Mouse (Mus musculus) neural tube, embryonic 11.5 days (tissue): ENCODE measurements around the gene Fam90a1b. TPM values are rescaled to one million over a fixed set of nuclear protein-coding genes. Genes with fewer than 3 reads are reported as not detected.
"Not testable (repeated sequence)": the region's sequence is repeated elsewhere in the genome, so short reads cannot be mapped to it uniquely, and the experiment has no call there.

Source experiments
- ATAC-seq: fragments of 200-750 bp; cut with Nextera tagmentation; 2 replicates; pipeline ENCODE4 v1.8.0; 2017; ENCODE audit warnings: moderate number of reproducible peaks, mild to moderate bottlenecking, moderate TSS enrichment, moderate library complexity; ENCODE audit not compliant: insufficient read depth, low FRiP score, low TSS enrichment
- DNase-seq: peaks from one replicate; pipeline ENCODE4 v3.0.0-alpha.2; 2015; ENCODE audit warnings: low spot score
- H3K27ac ChIP-seq: fragments of 300-500 bp; sonication (generic); 2 replicates; pipeline ENCODE4 v1.5.1; 2014; ENCODE audit warnings: low read depth, mild to moderate bottlenecking, low read length
- H3K27me3 ChIP-seq: fragments of 300-500 bp; sonication (generic); 2 replicates; pipeline ENCODE4 v1.6.1; 2014; ENCODE audit warnings: mild to moderate bottlenecking, low read length, mixed read lengths; ENCODE audit not compliant: control insufficient read depth, insufficient read depth
- H3K36me3 ChIP-seq: fragments of 300-500 bp; sonication (generic); 2 replicates; pipeline ENCODE4 v1.6.1; 2014; ENCODE audit warnings: mild to moderate bottlenecking, low read length, moderate library complexity, mixed read lengths; ENCODE audit not compliant: control insufficient read depth, insufficient read depth
- H3K4me1 ChIP-seq: fragments of 300-500 bp; sonication (generic); 2 replicates; pipeline ENCODE4 v1.6.1; 2014; ENCODE audit warnings: low read length, mixed read lengths; ENCODE audit not compliant: control insufficient read depth, insufficient read depth
- H3K4me2 ChIP-seq: fragments of 300-500 bp; sonication (generic); 2 replicates; pipeline ENCODE4 v1.6.1; 2014; ENCODE audit warnings: low read depth, mild to moderate bottlenecking, moderate library complexity
- H3K4me3 ChIP-seq: fragments of 300-500 bp; sonication (generic); 2 replicates; pipeline ENCODE4 v1.5.1; 2014; ENCODE audit warnings: low read depth, low read length
- H3K9ac ChIP-seq: fragments of 300-500 bp; sonication (generic); 2 replicates; pipeline ENCODE4 v1.6.1; 2014; ENCODE audit warnings: mild to moderate bottlenecking, low read length
- H3K9me3 ChIP-seq: fragments of 300-500 bp; sonication (generic); 2 replicates; pipeline ENCODE4 v1.6.1; 2016; ENCODE audit warnings: low read length; ENCODE audit not compliant: control insufficient read depth
- WGBS: fragments of 180-500 bp; shearing (Covaris S2); extraction: QIAGEN DNeasy Blood & Tissue Kit; methylation state at CpG from one replicate; pipeline ENCODE4 v1.1.7; 2014; 5-methylcytosine and 5-hydroxymethylcytosine counted together
- polyA plus RNA-seq: library from polyadenylated mRNA; unstranded; fragments of >200 nt; fragmentation: Nextera tagmentation; extraction: Ambion mirVana; gene quantifications from 2 replicates; pipeline ENCODE4 v1.2.1, GENCODE M21; 2014

Fam90a1b gene
- polyA plus RNA-seq = 0.12 and 0.21 TPM in 2 replicates

DNA sequence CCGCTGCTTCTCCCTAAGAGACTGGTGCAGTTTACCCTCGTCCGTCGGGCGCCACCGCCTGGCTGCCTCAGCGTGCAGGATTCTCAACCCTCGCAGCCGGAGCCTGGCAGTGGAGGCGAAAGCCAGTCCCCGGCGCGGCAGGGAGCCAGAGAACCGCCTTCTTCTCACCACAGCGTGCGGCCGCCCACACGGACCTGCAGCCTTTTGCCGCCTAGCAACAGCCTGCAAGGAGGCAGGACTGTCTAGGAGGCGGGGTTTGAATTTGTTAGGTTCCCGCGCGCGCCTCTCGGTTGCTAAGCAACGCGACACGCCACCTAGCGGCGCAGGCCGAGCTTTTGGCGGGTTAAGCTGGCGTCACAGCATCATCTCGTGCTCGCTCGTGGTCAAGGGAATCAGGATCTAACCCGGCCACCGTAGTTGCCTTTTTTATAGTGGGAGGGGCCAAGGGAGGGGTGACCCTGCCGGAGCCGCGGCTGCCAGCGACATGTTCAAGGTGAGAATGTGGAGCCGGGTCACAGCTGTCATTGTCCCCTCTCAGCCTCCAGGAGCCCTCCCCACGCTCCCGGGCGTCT, at the start of gene Fam90a1b, which contains the start of gene Apoo:
Gene Fam90a1b (minus strand): TSS at position 108 of the 572 bp plus-strand sequence.
Gene Apoo (plus strand): TSS at position 448 of the 572 bp plus-strand sequence.
- peak; percentile 96 for ATAC-seq
- Histone ChIP-seq H3K4me3 (peak within 1 kb of the TSS; percentile 60), H3K4me1 (no peaks in the 10 kb centered on the region), H3K9me3 (no peaks in the 10 kb centered on the region), H3K27ac (no peak within 1 kb of the TSS), H3K4me2 (peak within 1 kb of the TSS; percentile 36), H3K27me3 (peaks cover 28% of the 10 kb centered on the region), H3K9ac (peak within 1 kb of the TSS; percentile 48), H3K36me3 (no peaks in the 10 kb centered on the region)
- 18% methylated on average over 35 of the region's 46 CpGs for WGBS
- peak; percentile 93 for DNase-seq

DNA sequence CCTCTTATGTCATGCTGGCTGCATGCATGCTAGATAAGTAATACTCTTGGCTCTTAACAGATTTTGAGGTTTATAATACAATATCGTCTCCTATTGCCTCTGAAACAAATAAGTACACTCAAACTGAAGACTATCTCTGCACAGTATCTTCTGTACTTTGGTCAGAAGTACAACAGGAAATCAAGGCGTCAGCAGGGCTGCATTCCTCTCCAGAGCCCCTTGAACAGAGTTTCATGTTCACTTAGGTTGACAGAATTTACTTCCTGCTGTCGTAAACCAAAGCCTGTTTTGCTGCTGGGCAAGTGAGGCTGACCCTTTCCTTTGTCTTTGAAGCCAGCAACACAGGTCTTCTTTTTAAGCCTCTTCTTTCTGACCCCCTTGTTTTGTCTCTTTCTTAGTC, 42.4 kb upstream of the Fam90a1b start:
- H3K27me3 ChIP-seq = no peaks in the 10 kb centered on the region
- H3K4me1 ChIP-seq = no peaks in the 10 kb centered on the region
- no peak overlapping the region for H3K4me3 ChIP-seq
- no peak overlapping the region for H3K9ac ChIP-seq
- no peaks in the 10 kb centered on the region for H3K36me3 ChIP-seq
- ATAC-seq (no peak), DNase-seq (no peak)
- no peak overlapping the region for H3K27ac ChIP-seq
- H3K4me2 ChIP-seq = no peak overlapping the region
- no peaks in the 10 kb centered on the region for H3K9me3 ChIP-seq
- WGBS = 44% methylated on average over 3 of the region's 3 CpGs

DNA sequence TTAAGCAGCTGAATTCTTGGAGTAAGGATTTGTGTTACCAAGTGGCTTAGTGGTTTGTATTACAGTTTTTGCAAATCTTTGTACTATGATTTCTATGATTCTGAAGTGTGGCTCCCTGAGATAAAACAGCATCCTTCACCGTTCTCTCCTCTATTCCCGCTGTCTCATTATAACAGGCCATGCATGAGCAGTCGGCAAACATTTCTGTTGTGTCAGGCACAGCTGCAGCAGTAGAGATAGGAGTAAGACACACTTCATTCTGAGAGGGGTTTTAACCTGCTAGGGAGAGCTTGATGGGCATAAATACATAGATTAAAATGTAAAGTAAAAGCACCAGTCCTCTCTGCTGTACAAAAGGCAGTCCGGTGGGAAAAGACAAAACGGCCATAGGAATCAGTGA, 12.2 kb upstream of the Fam90a1b start:
- Histone ChIP-seq H3K9ac (no peak overlapping the region), H3K4me3 (no peak overlapping the region), H3K36me3 (no peaks in the 10 kb centered on the region), H3K27ac (no peak overlapping the region), H3K4me2 (no peak overlapping the region), H3K4me1 (no peaks in the 10 kb centered on the region), H3K9me3 (no peaks in the 10 kb centered on the region), H3K27me3 (no peaks in the 10 kb centered on the region; the same call in 1 of the 2 replicates)
- DNase-seq (no peak), ATAC-seq (no peak)
- WGBS = 81% methylated on average over 5 of the region's 5 CpGs

DNA sequence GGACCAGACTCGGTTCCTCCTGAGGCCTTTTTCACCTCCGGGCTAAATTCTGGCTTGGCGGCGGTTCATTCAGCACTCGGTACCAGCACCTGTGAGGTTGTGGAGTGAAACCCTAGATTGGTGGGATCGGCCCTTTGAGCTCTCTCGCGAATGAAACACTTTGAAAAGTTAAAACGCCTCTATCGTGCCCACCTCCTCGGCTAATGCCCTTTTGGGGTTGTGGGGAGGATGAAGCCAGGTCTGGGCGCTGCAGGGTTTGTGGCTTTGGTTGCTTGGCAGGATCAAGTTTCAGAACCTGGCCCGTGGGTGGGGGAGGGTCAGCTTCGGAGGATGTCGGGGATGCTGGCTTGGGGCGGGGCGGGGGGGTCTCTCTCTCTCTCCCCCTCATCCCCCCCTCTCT, 671 bp upstream of the Fam90a1b start:
- Histone ChIP-seq H3K9ac (peak overlapping the region; percentile 48), H3K27me3 (peaks cover 28% of the 10 kb centered on the region), H3K4me3 (peak overlapping the region; percentile 60), H3K9me3 (no peaks in the 10 kb centered on the region), H3K4me2 (peak overlapping the region; percentile 28; the same call in 1 of the 2 replicates), H3K4me1 (no peaks in the 10 kb centered on the region), H3K27ac (no peak overlapping the region), H3K36me3 (no peaks in the 10 kb centered on the region)
- WGBS = 26% methylated on average over 17 of the region's 17 CpGs
- peak; percentile 49 for ATAC-seq
- no peak for DNase-seq

DNA sequence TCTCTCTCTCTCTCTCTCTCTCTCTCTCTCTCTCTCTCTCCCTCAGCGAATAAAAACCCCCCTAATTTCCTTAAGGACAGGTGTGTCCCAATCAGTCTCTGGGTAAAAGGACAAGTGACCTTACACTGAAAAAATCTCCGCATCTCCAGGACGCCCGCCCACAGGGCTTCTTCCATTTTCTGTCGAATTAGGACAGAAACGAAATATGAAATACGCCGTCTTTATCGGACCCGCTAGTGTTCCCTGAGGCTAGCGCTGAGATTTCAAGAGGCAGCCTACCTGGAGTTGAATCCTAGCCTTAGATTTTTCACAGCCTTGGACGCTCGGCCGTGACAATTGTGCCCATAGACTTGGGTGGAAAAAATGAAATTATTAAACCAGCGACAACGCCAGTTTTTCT, 548 bp downstream of the Fam90a1b start:
- no peak for ATAC-seq
- no peaks in the 10 kb centered on the region for H3K4me1 ChIP-seq
- H3K27ac ChIP-seq = no peak overlapping the region
- peaks cover 25% of the 10 kb centered on the region for H3K27me3 ChIP-seq
- 18% methylated on average over 16 of the region's 16 CpGs for WGBS
- peak overlapping the region; percentile 36 for H3K4me2 ChIP-seq
- H3K36me3 ChIP-seq = no peaks in the 10 kb centered on the region
- H3K9me3 ChIP-seq = no peaks in the 10 kb centered on the region
- DNase-seq = peak; percentile 26
- no peak overlapping the region for H3K4me3 ChIP-seq
- H3K9ac ChIP-seq = no peak overlapping the region

DNA sequence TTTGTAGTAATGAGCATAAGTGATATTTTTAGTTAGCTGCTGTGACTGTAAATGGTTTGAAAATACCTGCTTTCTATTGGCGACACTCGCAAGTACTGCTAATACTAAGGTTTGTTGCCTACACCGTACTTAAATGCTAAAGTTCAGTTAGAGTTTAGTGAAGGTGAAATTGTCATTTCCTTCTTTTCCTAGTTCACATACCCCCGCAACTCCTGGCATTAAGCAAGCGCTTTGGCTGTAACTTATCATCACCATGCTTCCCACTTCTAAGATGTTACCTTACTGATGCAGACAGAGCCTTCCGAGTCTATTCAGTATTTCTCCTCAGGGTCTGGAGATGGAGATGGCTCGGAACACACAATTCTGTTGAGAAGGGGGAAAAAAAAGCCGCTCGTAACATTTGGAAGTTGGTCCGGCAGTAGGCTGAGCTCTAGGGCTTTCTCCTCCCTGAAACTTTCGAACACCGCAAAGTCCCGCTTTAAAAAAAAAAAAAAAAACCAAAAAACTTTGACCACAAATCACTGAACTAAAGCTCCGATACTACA, 1.1 kb downstream of the Fam90a1b start:
- WGBS = 20% methylated on average over 14 of the region's 14 CpGs
- Histone ChIP-seq H3K4me3 (peak overlapping the region; percentile 6; the same call in 1 of the 2 replicates), H3K4me2 (peak overlapping the region; percentile 36), H3K36me3 (no peaks in the 10 kb centered on the region), H3K27me3 (peaks cover 23% of the 10 kb centered on the region), H3K9ac (no peak overlapping the region), H3K27ac (no peak overlapping the region), H3K4me1 (no peaks in the 10 kb centered on the region), H3K9me3 (no peaks in the 10 kb centered on the region)
- peak; percentile 13 for DNase-seq
- no peak for ATAC-seq

DNA sequence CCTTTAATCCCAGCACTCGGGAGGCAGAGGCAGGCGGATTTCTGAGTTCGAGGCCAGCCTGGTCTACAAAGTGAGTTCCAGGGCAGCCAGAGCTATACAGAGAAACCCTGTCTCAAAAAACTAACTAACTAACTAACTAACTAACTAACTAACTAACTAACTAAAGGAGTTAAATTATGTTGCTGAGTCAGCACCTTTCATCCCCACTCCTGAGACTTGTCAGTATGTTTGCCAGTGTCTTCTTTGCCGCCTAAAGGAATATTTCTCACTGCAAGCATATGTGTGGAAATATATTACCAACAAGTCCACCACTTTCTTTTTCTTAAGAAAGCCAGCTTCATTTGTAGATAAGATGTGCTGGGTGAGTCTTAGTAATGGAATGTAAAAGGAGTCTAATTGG, 22.9 kb downstream of the Fam90a1b start:
- not testable (repeated sequence) for H3K9me3 ChIP-seq, ATAC-seq, H3K4me1 ChIP-seq, H3K36me3 ChIP-seq, DNase-seq, H3K27ac ChIP-seq, H3K27me3 ChIP-seq, H3K4me2 ChIP-seq, H3K4me3 ChIP-seq, H3K9ac ChIP-seq
- 93% methylated on average over 2 of the region's 4 CpGs for WGBS

DNA sequence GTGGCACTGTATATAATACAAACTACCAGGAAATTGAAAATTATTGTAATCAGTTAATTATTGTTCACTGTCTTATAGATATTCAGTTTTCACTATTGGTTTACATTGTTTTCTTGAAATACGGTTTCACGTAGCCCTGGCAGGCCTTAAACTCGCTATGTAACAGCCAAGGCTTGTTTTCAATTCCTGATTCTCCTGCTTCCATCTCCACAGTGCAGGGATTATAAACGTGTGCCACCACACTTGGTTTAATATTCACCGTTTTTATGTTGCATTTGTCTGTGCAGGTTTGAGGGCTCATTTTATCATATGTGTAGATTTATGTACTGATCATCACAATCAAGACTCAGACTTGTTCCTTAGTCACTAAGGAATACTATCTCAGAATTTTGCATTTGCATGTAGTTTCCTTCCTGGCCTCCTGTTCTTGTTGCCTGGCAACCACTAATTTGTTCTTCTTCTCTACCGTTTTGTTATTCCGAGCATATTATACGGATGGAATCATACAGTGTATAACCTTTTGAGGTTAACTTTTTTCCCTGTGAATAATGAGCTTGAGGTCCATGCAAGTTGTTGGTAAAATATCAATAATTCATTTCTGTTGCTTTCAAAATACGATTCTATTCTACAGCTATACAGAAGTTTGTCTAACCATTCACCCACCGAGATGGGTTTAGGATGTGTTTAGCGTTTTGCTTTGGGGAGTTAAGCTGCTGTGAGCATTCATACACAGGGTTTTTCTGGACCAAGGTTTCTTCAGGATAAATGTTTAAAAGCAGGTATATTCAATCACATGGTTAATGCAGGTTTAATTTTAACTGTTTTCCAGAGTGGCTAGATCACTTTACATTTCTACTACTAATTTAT, 45.3 kb downstream of the Fam90a1b start:
- no peak for ATAC-seq
- no peaks in the 10 kb centered on the region for H3K4me1 ChIP-seq
- no peak overlapping the region for H3K4me3 ChIP-seq
- H3K27ac ChIP-seq = no peak overlapping the region
- H3K9ac ChIP-seq = no peak overlapping the region
- H3K4me2 ChIP-seq = no peak overlapping the region
- H3K9me3 ChIP-seq = no peaks in the 10 kb centered on the region
- no peak for DNase-seq
- 0 out of 2 replicates have a peak, but pooled peaks cover 8% of the 10 kb centered on the region for H3K27me3 ChIP-seq
- 77% methylated on average over 11 of the region's 11 CpGs for WGBS
- no peaks in the 10 kb centered on the region for H3K36me3 ChIP-seq
